Mouse (Mus musculus) small intestine, adult 2 months (tissue): Measurements from ENCODE around the gene Rnls.

Source experiments
- CTCF ChIP-seq: fragments of 200-500 bp; IDR thresholded peaks from 2 replicates; pipeline ENCODE4 v1.5.1; 2012; ENCODE audit warnings: low read depth, mild to moderate bottlenecking, control low read depth, inconsistent platforms, low read length, moderate library complexity, mixed read lengths; ENCODE audit not compliant: insufficient replicate concordance, insufficient read length; ENCODE audit errors: extremely low read depth
- POLR2A ChIP-seq: fragments of 200-500 bp; IDR thresholded peaks from 2 replicates; pipeline ENCODE4 v1.6.1; 2012; ENCODE audit warnings: low read depth, mild to moderate bottlenecking, control low read depth, inconsistent platforms, low read length, moderate library complexity

DNA sequence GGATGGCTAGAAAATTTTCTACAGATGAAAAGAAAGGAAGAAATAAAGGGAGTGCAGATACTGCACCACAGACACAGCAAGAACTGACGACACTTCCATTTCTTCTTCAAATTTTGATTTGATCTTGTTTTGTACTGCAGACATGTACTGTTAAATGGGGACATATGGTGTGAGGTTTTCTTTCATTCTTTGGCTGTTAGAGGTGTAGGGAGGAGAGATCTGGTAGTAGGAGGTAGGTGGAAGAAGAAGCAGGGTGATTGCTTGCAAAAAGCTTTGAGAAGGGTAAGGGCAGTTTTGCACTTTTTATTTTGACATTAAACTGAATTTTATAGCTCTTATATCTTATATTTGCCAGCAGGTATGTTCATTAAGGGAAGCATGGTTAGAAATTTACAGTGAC is 115.7 kb downstream of the Rnls start:
- TF ChIP-seq CTCF, result no peak
- no peak for TF ChIP-seq POLR2A
